Mouse (Mus musculus) CD4-positive, CD25-positive, alpha-beta regulatory T cell, adult 4 months (primary cell): Measurements from ENCODE around the gene Kcnk3. TPM values are rescaled to one million over a fixed set of nuclear protein-coding genes. Genes with fewer than 3 reads are reported as not detected.

ENCODE experiments used
- ATAC-seq: one replicate; pipeline ENCODE4 v1.8.0; 2017
- polyA plus RNA-seq, 2 experiments: library from polyadenylated mRNA; unstranded; fragments of 100-300 nt; shearing (Covaris generic); gene quantifications; one replicate each; pipeline ENCODE4 v1.2.1; 2017

Gene Kcnk3
- polyA plus RNA-seq: under 1 TPM in 1 of 2 experiments, not detected in 1; 0.47 TPM

DNA sequence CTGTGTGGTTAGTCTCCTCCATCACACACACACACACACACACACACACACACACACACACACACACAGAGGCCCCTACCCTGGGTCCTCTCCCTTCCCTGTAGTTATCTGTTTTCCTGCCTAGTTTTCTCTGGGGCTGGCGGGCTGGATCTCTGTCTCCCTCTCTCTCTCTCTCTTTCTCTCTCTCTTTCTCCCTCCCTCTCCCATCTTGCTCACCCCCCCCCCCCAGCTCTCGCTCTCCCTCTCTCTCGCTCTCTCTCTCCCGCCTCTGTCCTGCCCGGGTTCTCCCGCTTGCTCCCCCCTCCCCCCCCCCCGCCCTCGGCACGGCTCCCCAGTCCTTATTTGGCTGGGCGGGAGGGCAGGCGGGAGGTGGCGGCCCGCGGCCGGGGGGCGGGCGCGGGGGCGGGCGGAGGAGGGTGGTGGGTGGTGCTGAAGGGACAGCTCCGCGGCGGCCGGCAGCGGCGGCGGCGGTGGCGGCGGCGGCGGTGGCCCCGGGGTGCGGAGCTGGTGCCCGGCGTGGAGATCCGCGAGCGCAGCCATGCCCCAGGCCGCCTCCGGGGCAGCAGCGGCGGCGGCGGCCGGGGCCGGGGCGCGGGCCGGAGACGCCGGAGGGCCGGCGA is at the start of gene Kcnk3:
Gene Kcnk3, plus strand, starts transcription at position 490 of the 620 bp plus-strand sequence.
- ATAC-seq: no peak

DNA sequence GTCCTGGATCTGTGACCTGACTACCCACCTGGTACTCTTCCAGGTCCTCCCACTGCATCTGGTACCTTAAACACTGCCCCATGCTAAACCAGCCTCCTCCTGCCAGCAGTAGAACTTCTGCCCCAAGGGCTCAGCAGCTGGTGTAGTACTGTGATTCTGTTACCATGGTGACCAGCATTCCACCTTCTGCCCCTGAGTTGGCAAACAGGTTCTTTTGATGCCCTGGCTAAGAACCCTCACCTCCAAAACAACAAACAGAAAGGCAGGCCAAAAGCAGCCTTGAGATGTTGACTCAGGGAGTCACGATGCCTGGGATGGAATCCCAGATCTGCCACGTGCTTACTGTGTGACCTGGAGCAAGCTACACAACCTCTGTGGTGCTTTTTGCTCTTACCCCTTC is 42.3 kb upstream of the Kcnk3 start, which contains the start of gene Cib4:
Gene Cib4, minus strand, starts transcription at position 139 of the 400 bp plus-strand sequence.
- ATAC-seq: no peak

DNA sequence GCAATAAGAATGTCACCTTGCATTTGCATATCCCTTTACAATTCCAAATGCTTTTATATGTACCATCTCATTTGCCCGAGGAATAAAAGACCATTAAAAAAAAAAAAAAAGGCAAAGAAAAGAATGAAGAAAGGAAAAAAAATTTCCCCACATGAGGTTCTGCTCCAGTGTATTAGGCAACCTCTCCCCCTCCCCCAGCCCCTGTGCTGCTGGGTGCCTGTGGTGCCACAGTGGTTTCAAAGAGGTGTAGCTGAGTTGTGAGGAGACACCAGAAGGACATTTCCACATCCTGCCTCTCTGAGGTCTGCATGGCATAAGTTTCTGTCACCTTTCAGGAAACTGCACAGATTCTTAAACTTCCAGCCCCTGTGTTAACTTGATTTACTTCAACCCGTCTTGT is 39.3 kb upstream of the Kcnk3 start:
- no peak for ATAC-seq

- no peak for ATAC-seq
Measured at GRCm38 (mm10) chr5:30550334-30551021, 37.5 kb upstream of the Kcnk3 start.

DNA sequence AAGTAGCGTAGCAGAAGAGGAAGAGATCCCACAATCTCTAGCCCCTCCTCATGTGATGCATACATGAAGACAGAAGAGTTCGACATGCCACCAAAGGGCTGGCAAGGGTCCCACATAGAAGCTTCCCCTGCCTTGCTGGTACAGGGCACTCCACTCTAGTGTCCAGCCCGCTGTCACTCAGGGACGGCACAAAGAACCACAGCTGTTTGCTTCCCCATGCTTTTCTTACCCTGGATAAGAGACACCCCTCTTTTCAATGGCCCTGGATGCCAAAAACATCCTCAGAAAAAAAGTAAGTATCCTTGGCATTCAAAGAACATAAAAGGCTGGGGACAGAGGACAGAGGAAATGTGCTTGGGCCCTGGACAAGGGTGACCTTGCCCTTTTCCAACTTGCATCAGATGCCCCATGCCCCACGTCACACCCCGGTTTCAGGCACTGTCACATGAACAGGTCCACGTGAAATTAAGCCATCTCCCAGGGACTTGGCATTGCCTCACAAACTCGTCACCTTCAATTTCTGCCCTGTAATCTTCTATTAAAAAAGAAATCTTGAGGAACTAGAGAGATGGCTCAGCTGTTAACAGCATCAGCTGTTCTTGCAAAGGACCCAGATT is 36.8 kb upstream of the Kcnk3 start:
- no peak for ATAC-seq

- no peak for ATAC-seq
Measured at GRCm38 (mm10) chr5:30552006-30552405, 36.0 kb upstream of the Kcnk3 start.

- no peak for ATAC-seq
Measured at GRCm38 (mm10) chr5:30553936-30554335, 34.0 kb upstream of the Kcnk3 start.

GRCm38 (mm10) chr5:30554981-30555380 is 33.0 kb upstream of the Kcnk3 start:
- ATAC-seq: no peak

- no peak for ATAC-seq
Measured at GRCm38 (mm10) chr5:30556284-30556683, 31.7 kb upstream of the Kcnk3 start.

DNA sequence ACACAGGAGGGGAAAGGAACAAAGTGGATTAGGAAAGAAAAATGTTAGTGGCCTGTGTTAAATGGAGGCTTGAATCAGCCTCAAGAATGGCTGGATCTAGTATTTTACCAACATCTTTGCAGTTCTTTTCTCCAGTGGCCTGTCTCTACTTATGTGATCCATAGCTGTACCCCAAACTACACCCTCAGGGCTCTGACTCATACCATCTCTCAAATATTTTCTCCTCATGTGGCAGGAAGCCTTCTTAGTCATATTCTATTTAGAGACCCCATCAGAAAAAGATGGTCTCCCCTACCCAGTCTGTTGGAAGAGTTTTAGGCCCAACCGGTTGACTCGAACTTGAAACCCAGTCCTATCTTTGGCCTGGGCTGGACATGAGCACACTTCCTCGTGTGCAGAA is 28.5 kb upstream of the Kcnk3 start:
- no peak for ATAC-seq

DNA sequence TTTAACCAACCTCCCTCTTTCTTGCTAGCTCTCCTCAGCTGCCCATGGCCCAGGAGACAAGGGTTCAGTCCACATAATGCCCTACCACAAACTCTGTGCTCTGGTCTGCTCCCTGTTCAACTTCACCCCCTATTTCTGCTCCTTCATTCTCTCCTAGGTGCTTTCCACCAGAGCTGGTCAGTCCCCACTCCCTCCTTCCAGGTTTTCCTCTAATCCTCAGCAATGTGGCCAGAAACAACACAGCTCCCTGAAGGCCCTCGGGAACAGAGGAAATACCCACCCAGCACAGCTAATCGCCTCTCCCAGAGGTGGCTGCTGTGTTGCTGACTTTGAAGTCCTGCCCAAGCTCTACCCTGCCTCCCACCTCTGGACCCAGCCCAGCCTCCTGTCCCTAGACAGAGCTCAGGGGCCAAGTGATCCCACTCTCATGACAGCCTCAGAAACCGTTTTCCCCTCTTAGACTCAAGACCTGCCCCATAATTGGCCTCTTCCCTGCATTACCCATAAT is 27.9 kb upstream of the Kcnk3 start:
- no peak for ATAC-seq

DNA sequence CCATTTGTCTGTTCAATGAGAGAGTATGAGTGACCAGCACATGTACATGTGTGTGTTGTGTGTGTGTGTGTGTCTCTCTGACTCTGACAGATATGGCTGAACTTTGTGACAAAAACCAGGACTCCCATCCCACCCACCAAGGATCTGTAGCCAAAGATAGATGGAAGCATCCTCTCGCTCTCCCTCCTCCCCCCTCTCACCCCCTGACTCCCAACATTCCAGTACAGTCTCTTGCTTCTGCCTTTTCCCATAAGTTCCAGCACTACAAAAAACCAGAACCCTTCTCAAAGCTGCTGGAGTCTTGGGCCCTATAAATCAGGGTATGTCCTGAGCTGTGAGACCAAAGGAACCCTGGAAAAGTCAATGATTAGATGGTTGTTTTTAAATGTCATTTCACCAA is 19.5 kb upstream of the Kcnk3 start:
- no peak for ATAC-seq

- no peak for ATAC-seq
Measured at GRCm38 (mm10) chr5:30571820-30572219, 16.1 kb upstream of the Kcnk3 start.

DNA sequence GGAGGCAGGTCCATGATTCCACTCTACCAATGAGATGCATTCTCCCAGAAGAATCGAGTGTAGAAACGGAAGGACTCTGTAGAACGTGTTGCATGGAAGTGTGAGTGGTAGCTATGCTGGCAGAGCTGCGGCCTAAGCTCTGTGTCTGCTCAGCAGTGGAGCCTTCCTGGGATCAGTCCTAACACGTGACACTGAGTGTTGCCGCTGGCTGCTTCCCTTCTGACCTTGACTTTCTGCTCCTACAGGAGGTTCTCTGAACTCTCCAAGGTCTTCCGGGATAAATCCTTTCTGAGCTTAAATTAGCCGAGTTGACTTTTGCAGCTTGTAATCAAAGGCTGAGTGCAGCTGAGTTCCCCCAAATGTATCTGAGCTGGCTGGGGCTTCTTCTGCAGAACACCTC is 13.6 kb upstream of the Kcnk3 start:
- ATAC-seq: no peak

DNA sequence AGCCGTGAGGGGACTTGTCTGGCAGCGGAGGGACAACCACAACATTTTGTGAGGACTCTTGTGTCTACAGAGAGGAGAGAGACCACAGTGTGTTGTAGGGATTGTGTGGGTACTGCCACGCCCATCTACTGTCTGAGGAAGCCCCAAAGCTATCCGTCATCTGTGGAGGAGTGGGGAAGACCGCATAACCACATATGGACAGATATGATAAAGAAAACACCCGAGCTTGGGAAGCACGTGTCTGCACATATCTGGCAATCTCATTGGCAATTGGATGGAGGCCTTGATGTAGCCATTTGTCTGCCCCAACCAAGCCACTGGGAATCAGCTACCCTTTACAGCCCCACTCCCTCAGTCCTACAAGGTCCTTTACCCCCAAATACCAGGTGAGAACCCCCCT is 11.7 kb upstream of the Kcnk3 start:
- no peak for ATAC-seq

GRCm38 (mm10) chr5:30577251-30577650 is 10.7 kb upstream of the Kcnk3 start:
- no peak for ATAC-seq

- ATAC-seq: no peak
Measured at GRCm38 (mm10) chr5:30577654-30578310, 10.2 kb upstream of the Kcnk3 start.

- no peak for ATAC-seq
Measured at GRCm38 (mm10) chr5:30578445-30579080, 9.4 kb upstream of the Kcnk3 start.

DNA sequence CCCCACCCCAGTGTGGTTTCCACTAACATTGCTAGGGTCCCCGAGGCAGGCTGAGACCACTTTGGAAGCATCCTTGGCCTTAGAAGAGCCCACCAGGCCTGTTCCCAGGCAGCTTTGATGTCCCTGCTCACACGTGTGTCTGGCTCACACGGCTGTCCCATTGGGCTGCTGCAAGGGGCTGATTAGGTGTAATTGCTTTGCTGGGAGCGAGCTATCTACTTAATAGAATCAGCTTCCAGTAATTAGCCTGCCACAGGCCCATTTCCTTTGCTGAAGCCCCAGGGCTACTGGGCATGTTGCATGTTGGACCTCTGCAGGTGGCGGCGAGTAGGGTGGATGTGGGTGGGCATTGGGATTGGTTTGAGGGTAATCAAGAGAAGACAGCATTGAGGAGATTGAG is 7.2 kb upstream of the Kcnk3 start:
- no peak for ATAC-seq

GRCm38 (mm10) chr5:30582017-30582416 is 6.0 kb upstream of the Kcnk3 start:
- no peak for ATAC-seq

DNA sequence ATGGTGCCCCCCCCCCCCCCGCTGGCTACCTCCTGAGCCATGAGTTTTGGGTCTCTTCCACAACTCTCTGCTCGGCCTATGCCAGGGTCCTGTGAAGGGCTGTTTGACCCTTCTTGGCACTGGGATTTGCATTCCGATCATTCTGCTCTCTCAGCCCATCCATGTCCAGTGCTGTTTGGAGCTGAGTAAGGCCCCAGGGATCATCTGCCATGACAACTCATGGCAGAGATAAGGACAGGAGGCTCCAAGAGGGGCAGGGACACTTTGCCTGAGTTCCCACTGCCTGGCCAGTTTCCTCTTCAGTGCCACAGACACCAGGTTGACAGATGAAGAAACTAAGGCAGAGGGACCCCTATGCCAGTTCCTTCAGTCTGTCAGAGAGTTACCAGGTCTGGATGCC is 1.4 kb upstream of the Kcnk3 start:
- no peak for ATAC-seq

- ATAC-seq: no peak
Measured at GRCm38 (mm10) chr5:30587101-30587500, 869 bp upstream of the Kcnk3 start.
